Mouse (Mus musculus) E14TG2a.4 (cell line): ENCODE measurements around the gene Lin7c.

Experiments
- CTCF ChIP-seq: conservative IDR thresholded peaks from 2 replicates; pipeline ENCODE4 v1.5.1; 2014; ENCODE audit warnings: low read length
- NANOG ChIP-seq: IDR thresholded peaks from 2 replicates; pipeline ENCODE4 v1.6.1; 2014; ENCODE audit warnings: borderline replicate concordance, low read length, mixed read lengths
- POU5F1 ChIP-seq: IDR thresholded peaks from 2 replicates; pipeline ENCODE4 v1.6.1; 2014; ENCODE audit warnings: low read length, borderline replicate concordance

DNA sequence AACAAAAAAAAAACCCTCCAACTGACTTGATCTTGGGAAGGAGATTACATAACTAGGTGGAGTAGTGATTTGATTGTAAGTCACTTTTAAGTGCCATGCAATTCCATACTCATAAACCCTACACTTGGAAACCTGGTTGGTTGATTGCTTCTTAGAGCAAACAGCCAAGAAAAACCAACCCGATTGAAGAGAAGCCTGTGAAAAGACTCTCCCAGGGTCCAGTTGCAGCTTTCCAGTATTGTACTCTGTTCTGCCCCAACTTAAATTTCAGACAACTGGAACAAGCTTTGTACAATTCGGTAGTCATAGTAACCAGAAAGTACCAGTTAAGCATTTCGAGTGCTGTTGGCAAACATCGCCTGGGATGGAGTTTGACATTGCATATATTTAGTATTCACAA lies 818 bp downstream of the Lin7c start:
- TF ChIP-seq CTCF, result no peak
- no peak for TF ChIP-seq POU5F1
- no peak for TF ChIP-seq NANOG
